Mouse (Mus musculus) neural tube, embryonic 12.5 days (tissue): Measurements from ENCODE around the gene Ppp1r16b. TPM values are rescaled to one million over a fixed set of nuclear protein-coding genes. Genes with fewer than 3 reads are reported as not detected.

ENCODE experiments used
- ATAC-seq: fragments of 200-750 bp; cut with Nextera tagmentation; 2 replicates; pipeline ENCODE4 v1.8.0; 2017; ENCODE audit warnings: low read depth, mild to moderate bottlenecking, moderate TSS enrichment, moderate library complexity; ENCODE audit not compliant: low FRiP score
- H3K27ac ChIP-seq: fragments of 300-500 bp; sonication (generic); 2 replicates; pipeline ENCODE4 v1.5.1; 2016
- H3K27me3 ChIP-seq: fragments of 300-500 bp; sonication (generic); replicated peaks from 2 replicates; pipeline ENCODE4 v1.6.1; 2016; ENCODE audit warnings: mild to moderate bottlenecking
- H3K36me3 ChIP-seq: fragments of 300-500 bp; sonication (generic); 2 replicates; pipeline ENCODE4 v1.6.1; 2016; ENCODE audit warnings: mild to moderate bottlenecking
- H3K4me1 ChIP-seq: fragments of 300-500 bp; sonication (generic); 2 replicates; pipeline ENCODE4 v1.6.1; 2016
- H3K4me2 ChIP-seq: fragments of 300-500 bp; sonication (generic); replicated peaks from 2 replicates; pipeline ENCODE4 v1.6.1; 2016; ENCODE audit warnings: mild to moderate bottlenecking
- H3K4me3 ChIP-seq: fragments of 300-500 bp; sonication (generic); 2 replicates; pipeline ENCODE4 v1.5.1; 2016
- H3K9ac ChIP-seq: fragments of 300-500 bp; sonication (generic); 2 replicates; pipeline ENCODE4 v1.6.1; 2016; ENCODE audit warnings: mild to moderate bottlenecking
- H3K9me3 ChIP-seq: fragments of 300-500 bp; sonication (generic); 2 replicates; pipeline ENCODE4 v1.6.1; 2016; ENCODE audit warnings: mild to moderate bottlenecking
- WGBS: fragments of 180-500 bp; shearing (Covaris S2); methylation state at CpG from one replicate; pipeline ENCODE4 v1.1.7; 2016; 5-methylcytosine and 5-hydroxymethylcytosine counted together
- polyA plus RNA-seq: library from polyadenylated mRNA; unstranded; fragments of >200 nt; fragmentation: Nextera tagmentation; extraction: Ambion mirVana; gene quantifications from 2 replicates; pipeline ENCODE4 v1.2.1, GENCODE M21; 2016

Gene Ppp1r16b
- polyA plus RNA-seq, 1 experiment from 2014 or later, result 4.5 TPM

DNA sequence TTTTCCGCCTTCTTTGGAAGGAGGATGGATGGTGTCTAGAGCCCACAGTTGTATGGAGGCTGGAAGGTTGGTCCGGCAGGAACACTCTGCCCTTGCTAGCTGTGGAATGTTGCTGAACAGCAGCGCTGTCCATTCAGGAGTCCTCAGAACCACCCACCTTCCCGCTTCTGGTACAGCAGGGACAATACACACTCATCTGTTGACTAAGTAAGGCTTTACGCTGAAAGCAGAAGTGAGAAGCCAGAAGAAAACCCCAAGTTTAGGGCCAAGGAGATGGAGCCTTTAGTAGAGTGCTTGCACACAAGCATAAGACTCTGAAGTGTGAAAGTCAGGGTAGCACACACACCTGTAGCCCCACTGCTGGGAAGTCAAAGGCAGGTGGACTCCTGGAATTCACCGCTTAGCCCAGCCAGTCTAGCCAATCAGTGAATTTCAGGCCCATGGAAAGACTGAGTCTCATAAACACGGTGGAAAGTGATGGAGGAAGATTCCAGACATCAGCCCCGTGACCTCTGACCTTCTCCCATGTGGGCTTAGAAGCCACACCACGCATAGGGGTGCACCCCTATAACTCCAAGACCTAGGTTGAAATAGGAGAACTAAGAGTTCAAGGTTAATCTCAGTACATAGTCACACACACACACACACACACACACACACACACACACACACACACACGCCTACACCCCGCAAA, 17.3 kb downstream of the Ppp1r16b start:
- no peak for ATAC-seq
- H3K9ac ChIP-seq, result no peak overlapping the region
- 66% methylated on average over 11 of the region's 11 CpGs for WGBS
- 0 out of 2 replicates have a peak, but pooled peaks cover 4% of the 10 kb centered on the region for H3K4me1 ChIP-seq
- no peaks in the 10 kb centered on the region for H3K9me3 ChIP-seq
- no peak overlapping the region for H3K4me3 ChIP-seq
- no peak overlapping the region for H3K27ac ChIP-seq
- no peaks in the 10 kb centered on the region for H3K36me3 ChIP-seq
- H3K27me3 ChIP-seq, result no peaks in the 10 kb centered on the region
- no peak overlapping the region for H3K4me2 ChIP-seq

DNA sequence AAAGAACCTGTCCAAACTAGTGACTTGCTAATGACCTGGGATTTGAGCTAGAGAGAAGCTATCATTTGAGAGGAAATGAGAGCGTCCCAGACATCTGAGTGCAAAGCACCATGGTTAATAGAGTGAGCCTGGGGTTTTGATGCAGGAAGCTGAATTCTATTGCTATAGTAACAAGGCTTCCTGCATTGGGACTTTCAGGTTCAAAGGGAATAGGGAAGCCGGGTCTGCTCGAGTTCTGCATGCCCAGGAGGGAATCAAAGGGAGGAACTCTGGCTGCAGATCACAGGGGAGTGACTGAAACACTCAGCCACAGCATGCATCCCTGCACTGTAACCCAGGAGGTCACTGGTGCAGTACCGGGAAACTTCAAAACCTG, 17.8 kb downstream of the Ppp1r16b start:
- H3K27ac ChIP-seq, result no peak overlapping the region
- no peaks in the 10 kb centered on the region for H3K36me3 ChIP-seq
- H3K9ac ChIP-seq, result no peak overlapping the region
- no peaks in the 10 kb centered on the region for H3K27me3 ChIP-seq
- H3K4me1 ChIP-seq, result 0 out of 2 replicates have a peak, but pooled peaks cover 4% of the 10 kb centered on the region
- H3K4me2 ChIP-seq, result no peak overlapping the region
- no peaks in the 10 kb centered on the region for H3K9me3 ChIP-seq
- H3K4me3 ChIP-seq, result no peak overlapping the region
- no peak for ATAC-seq
- 22% methylated on average over 4 of the region's 4 CpGs for WGBS

DNA sequence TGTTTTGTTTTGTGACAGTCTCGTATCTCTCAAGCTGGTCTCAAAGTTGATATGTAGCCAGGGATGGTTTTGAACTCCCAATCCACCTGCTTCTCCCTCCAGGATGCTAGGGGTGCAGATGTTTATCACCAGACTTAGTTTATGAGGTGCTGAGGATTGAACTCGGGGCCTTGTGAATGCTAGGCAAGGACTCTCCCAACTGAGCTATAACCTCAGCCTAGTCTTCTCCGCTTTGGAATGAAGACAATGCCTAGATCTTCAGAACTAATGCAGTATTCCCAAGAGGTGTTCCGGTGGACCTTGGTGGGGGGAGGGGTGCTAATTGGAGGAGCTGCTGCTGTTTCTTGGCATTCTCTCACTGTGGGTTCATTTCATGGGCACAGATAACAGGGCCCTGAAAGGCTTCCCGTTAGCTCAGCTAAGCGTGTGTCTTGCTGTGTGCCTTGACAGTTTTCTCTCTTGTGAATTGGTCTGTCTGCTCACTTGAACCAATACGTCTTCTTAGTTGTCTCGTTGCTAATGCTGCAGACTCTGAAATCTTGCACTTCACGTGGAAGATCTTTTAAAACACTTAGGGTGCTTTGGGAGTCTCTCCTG, 19.1 kb downstream of the Ppp1r16b start:
- H3K27me3 ChIP-seq, result no peaks in the 10 kb centered on the region
- no peak overlapping the region for H3K4me2 ChIP-seq
- H3K9me3 ChIP-seq, result no peaks in the 10 kb centered on the region
- ATAC-seq, result no peak
- no peak overlapping the region for H3K9ac ChIP-seq
- H3K4me1 ChIP-seq, result 0 out of 2 replicates have a peak, but pooled peaks cover 4% of the 10 kb centered on the region
- H3K4me3 ChIP-seq, result no peak overlapping the region
- H3K36me3 ChIP-seq, result no peaks in the 10 kb centered on the region
- no peak overlapping the region for H3K27ac ChIP-seq
- 60% methylated on average over 9 of the region's 9 CpGs for WGBS

DNA sequence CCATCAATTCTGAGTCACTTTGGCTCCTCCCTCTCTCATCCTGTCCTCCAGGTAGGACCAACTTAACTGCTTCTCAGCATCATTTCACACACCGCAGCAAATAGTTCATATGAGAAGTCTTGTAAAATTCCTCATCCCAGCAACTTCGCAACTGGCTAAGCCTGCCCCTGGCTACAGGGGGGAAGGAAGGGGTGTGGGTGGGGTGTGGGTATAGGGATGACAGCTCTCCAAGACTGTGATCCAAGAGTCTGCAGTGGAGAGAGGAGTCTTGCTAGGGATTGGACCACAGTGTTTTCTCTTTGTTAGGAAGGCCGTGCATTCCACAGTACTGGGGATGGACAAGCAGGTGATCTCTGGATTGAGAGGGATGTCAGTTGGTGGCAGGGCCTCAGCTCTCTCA, 19.7 kb downstream of the Ppp1r16b start:
- ATAC-seq, result no peak
- WGBS, result 85% methylated on average over 3 of the region's 3 CpGs
- Histone ChIP-seq H3K9me3 (no peaks in the 10 kb centered on the region), H3K4me3 (no peak overlapping the region), H3K36me3 (no peaks in the 10 kb centered on the region), H3K9ac (no peak overlapping the region), H3K4me1 (peaks cover 9% of the 10 kb centered on the region; the same call in 1 of the 2 replicates), H3K27me3 (no peaks in the 10 kb centered on the region), H3K27ac (no peak overlapping the region), H3K4me2 (no peak overlapping the region)

DNA sequence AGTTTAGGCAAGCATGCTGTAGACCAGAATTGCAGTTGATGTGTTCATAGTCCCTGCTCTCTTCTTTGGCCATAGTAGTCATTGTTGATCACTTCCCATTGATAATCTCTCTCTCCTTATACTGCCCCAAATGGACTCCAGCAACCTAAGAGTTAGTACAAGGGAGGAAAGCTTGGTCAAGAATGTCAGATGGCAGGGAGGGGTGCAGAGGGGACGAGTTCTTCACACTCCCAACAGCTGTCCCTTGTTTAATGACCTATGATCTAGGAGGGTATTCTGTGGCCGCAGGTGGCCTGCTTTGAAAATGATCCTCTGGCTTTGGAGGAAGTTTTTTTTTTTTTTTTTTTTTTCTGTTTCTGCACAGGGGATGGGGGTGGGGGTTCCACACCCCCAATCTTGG, 21.2 kb downstream of the Ppp1r16b start:
- Histone ChIP-seq H3K9ac (no peak overlapping the region), H3K4me1 (peaks cover 11% of the 10 kb centered on the region; the same call in 1 of the 2 replicates), H3K4me3 (no peak overlapping the region), H3K27ac (no peak overlapping the region), H3K9me3 (no peaks in the 10 kb centered on the region), H3K4me2 (no peak overlapping the region), H3K27me3 (no peaks in the 10 kb centered on the region), H3K36me3 (no peaks in the 10 kb centered on the region)
- no peak for ATAC-seq
- WGBS, result 54% methylated on average over 2 of the region's 2 CpGs

DNA sequence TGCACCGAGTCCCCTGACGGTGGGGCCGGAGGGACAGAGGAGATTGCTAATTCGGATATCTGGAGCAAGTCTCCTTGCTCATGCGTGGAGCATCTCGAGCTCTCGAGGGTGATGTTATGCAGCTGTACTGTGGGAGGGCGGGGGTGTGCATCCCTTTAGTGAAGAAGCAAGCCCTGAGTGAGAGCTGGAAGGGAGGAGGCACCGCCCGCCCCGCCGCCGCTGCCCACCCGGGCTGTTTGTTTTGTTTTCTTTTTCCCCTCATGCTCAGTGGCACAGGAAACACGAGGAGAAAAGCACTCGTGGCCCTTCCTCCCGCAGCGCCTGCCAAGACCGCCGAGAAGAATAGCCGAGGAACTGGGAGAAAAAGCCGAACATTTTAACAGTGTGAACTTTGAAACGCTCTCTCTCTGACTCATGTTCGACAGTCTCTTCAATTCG, 22.6 kb downstream of the Ppp1r16b start:
- H3K36me3 ChIP-seq, result no peaks in the 10 kb centered on the region
- H3K9me3 ChIP-seq, result no peaks in the 10 kb centered on the region
- H3K4me2 ChIP-seq, result no peak overlapping the region
- ATAC-seq, result no peak
- H3K4me1 ChIP-seq, result peaks cover 11% of the 10 kb centered on the region; the same call in 1 of the 2 replicates
- WGBS, result 64% methylated on average over 25 of the region's 25 CpGs
- H3K27me3 ChIP-seq, result no peaks in the 10 kb centered on the region
- H3K4me3 ChIP-seq, result no peak overlapping the region
- H3K27ac ChIP-seq, result no peak overlapping the region
- no peak overlapping the region for H3K9ac ChIP-seq

DNA sequence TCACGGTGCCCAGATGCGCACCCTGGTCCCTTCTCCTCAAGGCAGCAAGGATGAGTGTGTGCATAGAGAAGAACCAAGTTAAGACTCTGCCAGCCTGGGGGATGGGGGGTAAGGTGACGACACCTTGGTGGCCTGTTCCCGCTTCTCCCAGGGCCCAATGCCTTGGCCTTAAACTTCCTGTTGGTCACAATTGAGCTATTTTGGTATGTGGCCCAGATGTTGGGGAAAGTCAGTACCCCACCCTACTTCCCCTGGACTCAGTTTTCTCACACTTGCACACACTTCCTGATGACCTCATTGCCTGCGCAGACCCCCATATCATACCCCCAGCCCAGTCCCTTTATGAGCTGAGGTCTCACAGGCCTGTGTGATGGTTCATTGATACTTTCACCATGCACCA, 23.9 kb downstream of the Ppp1r16b start:
- WGBS, result 88% methylated on average over 5 of the region's 5 CpGs
- H3K9me3 ChIP-seq, result no peaks in the 10 kb centered on the region

DNA sequence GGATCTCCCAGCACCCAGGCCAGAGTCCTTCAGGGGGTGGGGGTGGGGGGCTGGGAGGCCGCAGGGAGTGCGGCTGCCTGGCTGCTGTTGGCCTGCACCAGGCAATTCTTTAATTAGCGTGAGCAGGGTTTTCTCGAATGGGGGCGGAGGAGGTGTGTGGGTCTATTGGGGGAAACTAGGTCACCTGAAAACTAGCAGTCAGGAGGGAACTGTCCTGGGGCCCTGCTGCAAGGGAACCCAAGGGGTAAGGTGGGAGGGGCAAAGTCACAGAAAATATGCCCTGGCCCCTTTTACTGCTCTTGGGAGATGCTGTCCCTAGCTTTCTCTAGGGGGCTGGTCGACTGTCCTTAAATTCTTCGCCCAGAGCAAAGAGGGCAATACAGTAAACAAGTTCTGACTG, 24.4 kb downstream of the Ppp1r16b start:
- no peak for ATAC-seq
- Histone ChIP-seq H3K9ac (no peak overlapping the region), H3K27ac (no peak overlapping the region), H3K4me1 (peaks cover 7% of the 10 kb centered on the region; the same call in 1 of the 2 replicates), H3K9me3 (no peaks in the 10 kb centered on the region), H3K4me2 (no peak overlapping the region), H3K27me3 (no peaks in the 10 kb centered on the region), H3K4me3 (no peak overlapping the region), H3K36me3 (no peaks in the 10 kb centered on the region)
- WGBS, result 41% methylated on average over 7 of the region's 7 CpGs

More for the DNA sequence above, 23.9 kb downstream of the Ppp1r16b start:
- Histone ChIP-seq H3K27me3 (no peaks in the 10 kb centered on the region), H3K27ac (no peak overlapping the region), H3K4me2 (no peak overlapping the region), H3K36me3 (no peaks in the 10 kb centered on the region), H3K9ac (no peak overlapping the region), H3K4me3 (no peak overlapping the region), H3K4me1 (peaks cover 7% of the 10 kb centered on the region; the same call in 1 of the 2 replicates)
- no peak for ATAC-seq

DNA sequence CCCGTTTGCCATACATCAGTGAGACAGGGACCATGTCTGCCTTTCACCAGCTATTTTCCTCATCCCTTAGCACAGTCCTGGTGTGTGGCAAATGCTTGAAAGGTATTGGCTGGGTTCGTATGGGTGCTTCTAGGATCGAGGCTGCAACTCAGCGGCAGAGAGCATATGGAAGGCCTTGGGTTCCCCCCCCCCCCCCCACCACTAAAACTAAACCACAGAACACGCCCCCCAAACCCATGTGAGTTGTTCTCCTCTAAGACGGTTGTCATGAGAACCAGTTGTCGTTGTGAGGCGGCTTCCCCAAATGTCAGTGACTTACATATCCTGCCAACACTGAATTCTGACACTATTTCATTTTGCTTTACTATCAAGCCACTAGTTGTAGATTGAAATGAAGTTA, 24.9 kb downstream of the Ppp1r16b start:
- Histone ChIP-seq H3K36me3 (no peaks in the 10 kb centered on the region), H3K4me1 (peaks cover 7% of the 10 kb centered on the region; the same call in 1 of the 2 replicates), H3K9ac (no peak overlapping the region), H3K27ac (no peak overlapping the region), H3K4me3 (no peak overlapping the region), H3K27me3 (no peaks in the 10 kb centered on the region), H3K4me2 (no peak overlapping the region), H3K9me3 (no peaks in the 10 kb centered on the region)
- 60% methylated on average over 8 of the region's 8 CpGs for WGBS
- no peak for ATAC-seq

DNA sequence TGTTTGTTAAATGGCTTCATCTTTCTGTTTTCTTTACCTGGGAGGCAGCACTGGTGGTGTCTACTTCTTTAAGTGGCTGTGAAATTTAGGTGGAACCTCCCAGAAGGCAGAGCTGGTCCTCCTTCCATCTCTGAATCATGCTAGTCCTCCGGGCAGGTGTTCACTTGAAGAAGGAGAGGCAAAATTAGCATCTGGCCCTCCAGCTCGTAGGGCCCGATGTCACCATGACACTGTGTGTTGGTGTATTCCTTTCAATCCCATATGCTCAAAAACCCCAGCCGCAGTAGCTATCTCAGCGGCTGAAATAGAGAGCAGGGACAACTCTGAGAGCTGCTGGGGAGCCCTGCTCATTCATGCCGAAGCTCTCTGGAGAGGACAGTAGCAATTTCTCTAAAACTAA, 27.0 kb downstream of the Ppp1r16b start:
- Histone ChIP-seq H3K4me1 (peaks cover 7% of the 10 kb centered on the region; the same call in 1 of the 2 replicates), H3K4me2 (no peak overlapping the region), H3K27ac (no peak overlapping the region), H3K9me3 (no peaks in the 10 kb centered on the region), H3K27me3 (no peaks in the 10 kb centered on the region), H3K4me3 (no peak overlapping the region), H3K9ac (no peak overlapping the region), H3K36me3 (no peaks in the 10 kb centered on the region)
- WGBS, result 85% methylated on average over 6 of the region's 6 CpGs
- no peak for ATAC-seq

DNA sequence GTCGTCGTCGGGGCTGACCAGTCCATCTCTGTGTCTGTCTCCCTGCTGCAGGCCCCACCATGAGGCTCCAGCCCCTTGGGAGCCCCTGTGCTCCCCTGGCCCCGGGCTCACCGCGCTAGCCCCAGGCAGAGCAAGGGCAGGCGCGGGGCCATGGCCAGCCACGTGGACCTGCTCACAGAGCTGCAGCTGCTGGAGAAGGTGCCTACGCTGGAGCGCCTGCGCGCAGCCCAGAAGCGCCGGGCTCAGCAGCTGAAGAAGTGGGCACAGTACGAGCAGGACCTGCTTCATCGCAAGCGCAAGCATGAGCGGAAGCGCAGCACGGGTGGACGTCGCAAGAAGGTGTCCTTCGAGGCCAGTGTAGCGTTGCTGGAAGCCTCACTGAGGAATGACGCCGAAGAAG, 30.6 kb downstream of the Ppp1r16b start:
- no peak for ATAC-seq
- Histone ChIP-seq H3K4me2 (no peak overlapping the region), H3K4me3 (no peak overlapping the region), H3K36me3 (no peaks in the 10 kb centered on the region), H3K27me3 (no peaks in the 10 kb centered on the region), H3K27ac (no peak overlapping the region), H3K4me1 (no peaks in the 10 kb centered on the region), H3K9me3 (no peaks in the 10 kb centered on the region), H3K9ac (no peak overlapping the region)
- 85% methylated on average over 27 of the region's 27 CpGs for WGBS

DNA sequence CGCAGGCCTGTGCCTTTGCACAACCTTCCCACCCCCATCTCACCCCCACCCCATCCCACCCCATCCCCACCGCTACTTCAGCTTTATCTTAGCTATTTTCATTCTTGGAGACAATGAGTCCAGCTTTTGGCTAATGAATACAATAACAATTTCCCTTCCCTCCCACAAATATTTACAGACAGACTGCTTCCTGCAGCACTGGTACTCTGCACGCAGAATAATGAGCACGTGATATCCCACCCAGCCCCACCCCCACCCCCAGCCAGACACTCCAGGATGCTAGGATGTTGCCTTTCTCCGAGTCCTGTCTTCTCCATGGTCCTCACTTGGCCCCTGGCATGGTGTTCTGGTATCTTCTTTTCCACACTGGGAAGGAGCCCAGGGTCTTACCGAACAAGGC, 31.3 kb downstream of the Ppp1r16b start:
- no peaks in the 10 kb centered on the region for H3K9me3 ChIP-seq
- ATAC-seq, result no peak
- WGBS, result 86% methylated on average over 6 of the region's 6 CpGs

DNA sequence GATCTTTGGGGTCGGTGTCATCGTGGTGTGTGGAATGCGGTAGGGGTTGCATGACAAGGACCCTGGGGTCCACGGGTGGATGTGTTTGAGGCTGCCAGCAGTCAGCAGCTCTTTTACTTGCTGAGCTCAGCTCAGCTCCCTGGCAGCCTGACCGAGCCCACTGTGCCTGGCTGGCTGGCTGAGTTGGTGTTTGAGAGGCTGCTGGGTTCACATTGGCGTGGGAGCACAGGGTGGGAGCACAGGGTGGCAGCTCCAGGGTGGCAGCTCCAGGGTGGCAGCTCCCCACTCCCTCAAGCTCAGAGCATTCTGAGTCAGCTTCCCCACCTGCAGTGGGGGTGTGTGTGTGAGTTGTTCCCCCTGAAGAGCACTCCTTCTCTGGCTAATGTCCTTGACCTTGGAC, 34.7 kb downstream of the Ppp1r16b start:
- no peaks in the 10 kb centered on the region for H3K36me3 ChIP-seq
- H3K4me3 ChIP-seq, result no peak overlapping the region
- H3K9ac ChIP-seq, result no peak overlapping the region
- H3K27ac ChIP-seq, result no peak overlapping the region
- ATAC-seq, result no peak
- no peaks in the 10 kb centered on the region for H3K27me3 ChIP-seq
- no peaks in the 10 kb centered on the region for H3K4me1 ChIP-seq
- H3K9me3 ChIP-seq, result no peaks in the 10 kb centered on the region
- 80% methylated on average over 6 of the region's 6 CpGs for WGBS
- H3K4me2 ChIP-seq, result no peak overlapping the region

More for the DNA sequence above, 31.3 kb downstream of the Ppp1r16b start:
- Histone ChIP-seq H3K4me1 (no peaks in the 10 kb centered on the region), H3K27me3 (no peaks in the 10 kb centered on the region), H3K36me3 (no peaks in the 10 kb centered on the region), H3K9ac (no peak overlapping the region), H3K27ac (no peak overlapping the region), H3K4me2 (no peak overlapping the region), H3K4me3 (no peak overlapping the region)
